Mouse (Mus musculus): ENCODE data around the gene Ggta1.

The Ggta1 gene

DNA sequence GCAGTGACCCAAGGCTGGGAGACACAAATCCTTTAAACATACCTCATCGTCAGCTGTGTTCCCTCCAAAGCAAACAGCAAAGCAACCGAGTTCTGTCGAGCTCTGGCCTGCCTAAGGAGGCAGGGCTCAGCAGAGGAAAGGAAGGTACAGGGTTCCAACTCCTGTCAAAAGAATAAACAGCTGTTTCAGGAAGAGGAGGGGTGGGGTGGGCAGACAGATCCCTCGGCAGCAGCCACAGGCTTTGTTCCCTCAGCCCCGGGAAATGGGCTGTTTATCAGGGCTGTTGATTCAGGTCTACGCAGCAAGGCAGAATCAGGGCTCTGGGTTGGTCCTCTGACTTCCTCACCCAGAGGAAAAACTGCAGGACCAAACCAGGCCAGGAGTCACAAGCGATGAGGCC is 30.6 kb downstream of the Ggta1 start:
- no peak for DNase-seq

DNA sequence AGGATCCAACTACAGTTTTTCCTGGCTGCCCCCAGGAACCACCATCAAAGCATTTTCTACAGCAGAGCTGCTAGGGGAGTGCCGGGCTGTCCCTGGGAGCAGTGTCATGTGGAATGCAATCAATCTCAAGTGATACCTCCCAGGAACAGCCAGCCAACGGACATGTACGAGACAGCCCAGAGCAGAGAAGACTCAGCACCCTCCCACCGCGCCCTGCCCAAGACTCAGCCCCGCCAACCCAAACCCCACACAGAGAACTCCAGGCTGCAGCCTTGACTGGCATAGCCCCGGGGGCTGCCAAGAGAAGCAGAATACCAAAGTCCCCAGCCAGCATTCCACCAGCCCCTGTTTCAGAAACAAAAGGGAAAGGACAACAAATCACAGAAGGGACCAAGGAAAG is 31.0 kb downstream of the Ggta1 start:
- DNase-seq = no peak

DNA sequence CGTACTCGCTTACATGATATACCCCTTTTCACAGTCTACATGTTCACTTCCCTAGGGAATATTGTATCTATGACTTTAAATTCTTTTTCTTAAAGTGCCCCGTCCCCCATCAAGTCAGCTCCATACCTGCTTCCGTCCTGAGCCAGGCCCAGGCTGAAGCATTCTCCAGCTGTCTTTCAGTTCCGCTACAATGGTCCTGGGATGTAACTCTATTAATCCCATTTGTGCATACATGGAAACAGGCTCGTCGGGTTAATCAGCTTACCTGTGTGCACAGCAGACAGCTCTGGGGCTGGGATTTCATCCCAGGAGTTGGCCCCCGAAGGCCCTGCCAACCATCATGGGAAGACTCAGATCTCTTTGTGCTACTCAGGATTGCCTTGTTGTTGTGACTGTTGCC is 32.2 kb downstream of the Ggta1 start:
- no peak for DNase-seq

DNA sequence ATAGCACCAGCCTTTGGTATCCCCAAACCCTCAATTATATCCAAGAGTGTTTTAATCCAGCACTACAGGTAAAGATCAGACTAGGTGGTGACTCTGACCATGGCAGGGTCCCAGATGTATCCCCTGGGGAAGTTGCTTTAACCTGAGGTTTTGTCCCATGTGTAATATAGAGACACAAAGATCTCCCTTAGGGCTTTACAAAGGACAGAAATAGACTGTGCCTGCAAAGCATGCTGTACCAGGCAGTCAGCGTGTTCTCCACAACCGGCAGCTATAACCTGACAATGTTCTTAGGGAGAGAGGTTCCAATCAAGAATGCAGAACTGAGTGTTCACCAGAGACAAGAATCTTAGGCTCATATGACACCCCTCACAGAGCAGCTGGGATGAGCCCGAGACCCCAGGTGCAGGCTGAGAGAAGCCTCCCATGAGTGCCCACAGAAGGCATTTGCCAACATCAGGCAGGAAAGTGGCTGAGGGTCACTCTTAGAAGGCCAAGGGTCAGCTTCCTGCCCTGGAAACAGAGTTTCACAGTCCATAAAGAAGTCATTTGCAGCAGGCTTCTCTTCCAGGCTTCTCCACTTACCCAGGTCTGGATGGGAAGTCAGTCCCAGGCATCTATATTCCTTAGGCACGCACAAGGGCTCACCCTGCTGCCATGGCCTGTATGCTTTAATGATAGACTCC is 34.3 kb downstream of the Ggta1 start:
- no peak for DNase-seq

DNA sequence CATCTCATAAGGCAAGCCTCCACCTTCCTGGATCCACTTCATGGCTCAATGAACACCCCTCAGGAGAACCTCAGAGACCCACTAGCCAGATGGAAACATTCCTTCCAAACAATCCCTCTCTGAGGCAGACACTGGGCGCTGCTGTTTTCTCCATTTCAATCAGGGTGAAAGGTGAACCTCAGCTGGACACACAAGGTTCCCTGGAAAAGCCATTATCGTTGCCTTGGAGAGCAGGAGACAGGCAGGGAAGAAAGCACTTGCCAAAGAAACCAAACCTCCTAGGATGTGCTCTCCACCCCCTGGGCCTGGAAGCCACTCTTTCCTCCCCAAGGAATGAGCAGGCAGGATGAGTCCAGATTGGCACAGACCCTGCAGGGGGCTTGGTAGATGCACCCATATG is 35.5 kb downstream of the Ggta1 start:
- DNase-seq = no peak

DNA sequence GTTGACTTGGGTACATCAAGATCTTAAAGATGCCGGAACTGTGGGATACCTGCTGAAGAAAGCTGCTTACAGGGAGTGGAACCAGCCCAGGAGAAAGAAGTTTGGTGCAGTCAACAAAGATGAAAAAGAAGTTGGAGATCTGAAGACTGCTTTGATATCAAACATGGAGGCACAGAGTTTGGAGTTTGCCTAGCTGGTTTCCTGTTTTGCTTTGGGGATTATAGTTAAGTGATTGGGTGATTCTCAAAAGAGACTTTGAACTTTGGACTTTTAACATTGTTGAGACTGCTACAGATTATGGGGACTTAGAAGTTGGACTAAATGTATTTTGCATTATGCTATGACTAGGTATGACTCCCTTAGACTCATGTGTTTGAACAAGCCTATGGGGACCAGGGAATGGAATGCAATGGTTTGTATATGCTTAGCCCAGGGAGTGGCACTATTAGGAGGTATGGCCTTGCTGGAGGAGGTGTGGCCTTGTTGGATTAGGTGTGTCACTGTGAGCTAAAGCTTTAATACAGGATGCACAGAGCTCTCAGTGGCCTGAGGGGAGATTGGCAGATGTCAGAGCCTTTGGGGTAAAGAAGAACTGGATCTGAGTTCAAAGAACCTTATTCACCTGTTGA is 39.2 kb downstream of the Ggta1 start:
- no peak for DNase-seq

DNA sequence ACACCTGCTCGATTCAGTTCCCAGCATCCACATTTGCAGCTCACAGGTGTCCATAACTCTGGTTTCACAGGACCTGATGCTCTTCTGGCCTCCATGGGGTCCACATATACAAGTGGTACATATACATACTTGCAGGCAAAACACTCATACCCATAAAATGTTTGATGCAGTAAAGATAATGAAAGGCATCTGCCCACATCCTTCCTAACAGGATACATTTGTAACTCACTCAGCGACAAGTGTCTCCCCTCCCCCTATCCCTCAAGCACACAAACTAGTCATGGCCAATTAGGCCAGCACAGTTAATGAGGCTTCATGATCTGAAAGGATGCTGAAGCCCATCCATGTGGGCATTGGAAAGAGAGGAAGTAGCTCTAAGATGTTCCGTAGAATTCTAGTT is 40.6 kb downstream of the Ggta1 start:
- no peak for DNase-seq

DNA sequence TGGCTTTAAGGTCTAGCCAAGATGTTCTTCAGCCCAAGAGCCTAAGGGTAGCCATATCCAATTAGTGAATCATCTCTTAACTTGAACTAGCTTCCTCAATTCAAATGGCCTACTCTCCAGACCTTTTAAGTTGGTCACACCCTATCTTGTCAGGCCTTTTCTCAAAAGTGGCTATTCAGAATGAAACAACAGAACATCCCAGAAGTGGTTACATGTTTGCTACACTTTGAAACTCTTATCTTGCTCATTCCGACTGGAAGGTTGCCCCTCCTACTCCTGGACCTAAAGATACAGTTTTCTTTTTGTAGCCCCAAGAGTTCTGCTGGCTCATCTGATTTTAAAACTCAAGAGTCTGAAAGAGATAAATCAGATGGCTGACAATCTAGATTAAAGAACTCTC is 42.4 kb downstream of the Ggta1 start:
- DNase-seq = no peak

DNA sequence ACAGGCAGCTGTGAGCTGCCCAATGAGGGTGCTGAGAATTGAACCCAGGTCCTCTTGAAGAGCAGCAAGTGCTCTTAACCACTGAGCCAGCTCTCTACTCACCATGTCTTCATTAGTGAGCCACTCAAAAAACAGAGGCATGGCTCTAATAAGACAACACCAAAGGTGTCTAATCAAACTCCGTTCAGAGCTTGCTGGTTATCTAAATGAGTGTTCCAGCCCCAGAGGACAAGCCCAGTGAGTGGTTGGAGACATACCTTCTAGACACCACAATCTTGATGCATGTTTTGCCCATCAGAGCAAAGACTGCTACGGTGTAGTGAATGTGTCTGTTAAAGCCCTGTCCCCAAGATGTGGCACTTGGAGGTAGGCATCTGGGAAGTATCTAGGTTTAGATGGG is 43.4 kb downstream of the Ggta1 start:
- DNase-seq = no peak

DNA sequence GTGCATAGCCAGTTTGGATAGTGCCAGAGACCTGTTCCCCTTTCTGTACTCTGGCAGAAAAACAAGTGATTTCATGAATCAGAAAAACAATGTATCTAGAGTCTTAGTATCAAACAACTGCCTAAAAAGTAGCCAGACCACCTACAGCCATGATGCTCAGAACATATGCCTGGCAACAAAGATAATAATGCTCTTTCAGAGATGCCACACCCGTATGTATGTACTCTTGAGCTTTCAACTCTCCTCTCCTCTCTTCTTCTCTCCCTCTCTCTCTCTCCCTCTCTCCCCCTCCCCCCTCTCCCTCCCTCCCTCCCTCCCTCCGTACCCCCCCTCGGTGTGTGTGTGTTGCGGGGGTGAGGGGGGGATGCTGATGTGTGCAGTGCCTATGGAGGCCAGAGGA is 43.8 kb downstream of the Ggta1 start:
- DNase-seq = no peak

DNA sequence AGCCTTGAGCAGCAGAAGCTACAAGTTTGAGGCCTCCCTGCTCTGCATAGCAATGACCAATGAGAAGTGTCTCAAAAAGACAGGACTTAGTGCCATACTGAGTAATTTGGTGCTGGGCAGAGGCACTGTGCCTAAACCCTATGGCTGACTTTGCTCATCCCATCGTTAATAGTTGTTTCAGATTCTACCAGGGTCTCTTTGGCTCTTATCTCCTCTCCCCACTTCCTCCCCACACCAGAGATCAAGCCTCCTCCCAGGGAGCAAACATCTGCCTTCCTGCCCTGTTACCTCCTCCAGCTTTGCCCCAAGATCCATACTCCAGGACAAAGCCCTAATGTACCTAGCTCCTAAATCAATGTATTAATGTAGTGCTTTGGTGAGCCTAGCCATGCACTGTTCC is 45.8 kb downstream of the Ggta1 start:
- no peak for DNase-seq

DNA sequence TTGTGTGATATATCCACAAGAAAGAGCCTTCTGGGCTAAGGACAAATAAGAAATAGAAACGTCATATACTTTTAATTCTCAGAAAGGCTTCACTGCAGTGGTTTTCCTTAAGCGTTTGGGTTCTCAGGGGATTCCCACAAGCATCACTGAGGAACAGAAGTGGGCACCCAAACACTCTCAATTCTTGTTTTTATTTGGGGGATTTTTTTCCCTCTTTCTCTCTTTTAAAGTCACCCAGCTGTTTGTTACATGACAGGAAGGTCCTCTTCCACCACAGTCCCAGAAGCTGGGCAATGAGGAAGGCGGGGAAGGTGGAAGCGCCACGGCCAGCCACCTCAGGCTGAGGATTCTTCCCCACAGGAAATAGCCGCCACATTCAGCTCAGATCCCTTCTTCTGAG is 46.6 kb downstream of the Ggta1 start:
- DNase-seq = no peak

DNA sequence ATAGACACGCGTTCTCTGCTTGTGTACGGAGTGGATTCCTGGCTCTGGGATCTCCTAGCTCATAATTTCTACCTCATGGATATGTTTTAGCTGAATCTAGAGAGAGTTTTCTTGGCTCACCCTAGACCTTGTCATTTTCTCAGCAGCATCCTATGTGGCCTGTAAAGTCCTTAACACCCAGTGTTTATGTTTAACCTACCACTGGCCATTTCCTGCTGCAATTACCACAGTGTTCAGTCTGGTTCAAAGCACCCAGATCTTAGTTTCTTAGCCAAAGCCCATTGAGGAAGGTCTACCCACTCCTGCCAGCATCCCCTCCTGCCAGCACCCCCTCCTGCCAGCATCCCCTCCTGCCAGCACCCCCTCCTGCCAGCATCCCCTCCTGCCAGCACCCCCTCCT is 50.2 kb downstream of the Ggta1 start:
- DNase-seq = no peak

DNA sequence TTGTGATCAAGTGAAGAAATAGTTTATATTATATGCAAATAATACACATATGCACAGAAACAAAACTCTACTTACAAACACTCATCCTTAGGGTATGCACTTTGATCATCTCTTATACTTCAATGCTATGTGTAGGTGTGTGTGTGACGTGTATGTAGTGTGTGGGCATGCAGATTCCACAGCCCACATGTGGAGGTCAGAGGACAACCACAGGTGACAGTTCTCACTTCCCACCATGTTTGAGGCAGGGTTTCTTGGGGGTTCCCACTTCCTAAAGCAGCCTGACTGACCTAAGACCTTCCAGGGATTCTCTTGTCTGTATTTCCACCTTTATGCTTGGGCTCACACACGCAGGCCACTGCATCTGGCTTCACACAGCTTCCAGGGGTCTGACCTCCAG is 50.8 kb downstream of the Ggta1 start:
- DNase-seq = no peak

DNA sequence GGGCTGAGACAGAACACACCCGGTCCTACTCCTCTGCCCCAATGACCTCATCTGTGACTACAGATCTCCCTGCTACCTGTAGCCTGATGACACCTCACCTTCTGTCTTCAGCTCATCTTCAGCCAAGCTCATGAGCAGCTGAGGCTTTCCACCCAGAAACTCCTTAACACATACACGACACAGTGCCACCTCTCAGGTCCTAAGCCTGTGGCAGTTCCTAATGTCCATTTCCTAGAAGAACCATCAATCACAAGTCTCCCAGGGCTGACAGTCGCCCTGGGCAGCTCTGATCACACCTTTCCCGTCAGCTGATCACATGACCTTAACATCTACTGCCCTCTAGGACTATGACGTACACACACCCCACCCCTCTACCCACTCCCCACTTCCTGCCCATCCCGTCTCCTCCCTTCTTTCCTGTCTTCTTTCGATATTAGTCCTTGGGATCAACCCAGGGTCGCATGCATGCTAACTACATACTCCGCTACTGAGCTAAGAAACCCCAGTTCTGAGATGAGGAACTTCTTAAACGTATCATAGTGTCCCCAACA is 51.3 kb downstream of the Ggta1 start:
- no peak for DNase-seq

DNA sequence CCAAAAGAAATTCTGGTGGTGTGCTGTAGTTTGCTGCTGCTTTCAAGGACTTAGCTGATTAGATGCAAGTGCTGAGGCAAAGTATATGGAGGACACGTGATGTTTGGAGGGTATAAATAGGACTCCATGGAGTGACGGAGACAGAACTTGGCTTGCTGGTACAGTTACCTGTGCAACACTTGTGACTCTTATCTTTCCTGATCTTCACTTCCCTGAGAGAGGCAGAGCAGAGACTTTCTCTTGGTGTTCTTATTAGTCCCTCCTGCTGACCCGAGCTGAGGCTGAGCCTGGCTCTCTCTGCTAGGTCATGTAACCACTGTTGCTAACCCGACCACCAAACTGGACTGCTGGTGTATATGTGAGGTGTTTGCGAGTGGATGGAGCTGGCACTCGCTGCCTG is 53.6 kb downstream of the Ggta1 start:
- no peak for DNase-seq

DNA sequence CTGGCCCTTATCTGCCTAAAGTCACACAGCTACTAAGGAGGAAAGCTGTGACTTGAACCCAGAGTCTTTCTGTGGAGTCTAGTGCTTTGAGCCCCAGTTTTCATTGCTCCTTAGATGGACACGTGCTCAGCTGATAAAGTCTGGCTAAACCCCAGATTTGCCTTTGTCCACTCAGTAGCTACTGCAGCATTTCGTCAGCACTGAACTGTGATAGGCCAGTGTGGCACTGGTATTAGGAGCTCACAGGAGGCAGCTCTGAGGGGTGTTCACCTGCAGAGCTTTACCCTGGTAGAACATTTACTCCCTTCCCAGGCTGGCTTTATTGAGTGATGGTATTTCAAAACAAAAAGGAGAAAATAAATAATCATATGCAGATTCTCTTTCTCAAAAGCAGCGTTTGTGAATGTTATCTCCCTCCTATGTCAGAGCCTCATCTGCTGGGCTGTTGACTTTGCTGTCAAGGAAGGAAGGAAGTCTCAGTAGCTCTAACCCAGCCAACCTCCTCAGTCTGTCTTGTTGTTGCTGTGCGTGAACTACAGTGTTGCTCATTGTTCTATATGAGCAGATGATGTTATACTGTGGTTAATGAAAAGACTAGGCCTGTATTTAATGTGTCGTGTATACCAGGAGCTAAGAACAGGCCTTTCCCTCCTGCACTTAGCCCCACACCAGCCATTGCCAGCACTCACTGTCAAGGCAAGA is 54.5 kb downstream of the Ggta1 start:
- DNase-seq = no peak

DNA sequence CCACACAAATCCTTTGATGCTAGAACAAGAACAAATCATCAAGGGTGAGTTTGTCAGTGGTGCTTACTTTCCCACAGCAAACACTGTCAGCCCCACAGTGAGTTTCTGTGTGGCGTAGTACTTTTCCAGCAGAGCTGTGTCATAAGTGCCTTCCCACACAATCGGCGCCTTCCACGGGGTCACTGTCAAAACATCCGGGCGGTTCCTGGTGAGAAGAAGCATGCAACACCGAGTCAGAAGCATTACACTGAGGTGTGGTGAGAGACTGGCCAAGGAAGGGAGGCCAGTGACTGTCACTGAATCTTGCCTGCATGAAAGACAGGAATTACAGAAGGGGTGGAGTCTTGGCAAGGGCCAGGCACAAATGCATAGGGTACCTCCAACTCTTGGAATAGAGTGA is 55.2 kb downstream of the Ggta1 start:
- no peak for DNase-seq

DNA sequence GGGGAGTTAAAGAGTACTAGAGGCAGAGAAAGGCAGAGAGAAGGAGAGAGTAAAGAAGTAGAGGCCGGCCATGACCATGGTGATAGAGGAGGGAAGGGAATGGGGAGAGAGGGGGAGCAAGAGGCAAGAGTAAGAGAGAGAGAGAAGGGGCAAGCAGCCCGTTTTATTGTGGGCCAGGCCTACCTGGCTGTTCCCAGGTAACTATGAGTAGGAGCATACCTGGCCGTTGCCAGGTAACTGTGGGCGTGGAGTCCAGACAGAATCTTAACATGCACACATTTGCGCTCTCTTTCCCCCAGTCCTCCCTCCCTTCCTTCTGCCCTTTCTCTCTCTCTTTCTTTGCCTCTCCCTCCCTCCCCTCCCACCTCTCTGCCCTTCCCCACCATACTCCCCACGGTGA is 55.8 kb downstream of the Ggta1 start:
- DNase-seq = no peak

DNA sequence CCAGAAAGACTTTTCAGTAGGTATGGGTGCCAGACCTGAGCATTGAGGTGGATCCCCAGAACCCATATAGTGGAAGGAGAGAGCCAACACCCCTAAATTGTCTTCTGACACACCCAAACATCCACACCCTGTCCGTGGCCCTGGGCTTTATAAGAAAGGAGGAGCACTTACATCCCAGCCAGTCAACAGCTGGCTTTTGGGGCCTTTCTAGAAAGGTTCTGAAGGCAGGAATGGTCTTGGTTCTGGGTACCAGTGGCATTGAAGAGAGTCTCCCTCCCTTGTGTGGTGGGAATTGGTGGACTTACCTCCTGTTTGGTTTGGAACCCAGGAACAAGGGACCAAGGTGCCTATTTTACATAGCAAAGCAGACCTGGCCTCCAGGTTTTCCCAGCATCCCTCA is 56.4 kb downstream of the Ggta1 start:
- DNase-seq = no peak

DNA sequence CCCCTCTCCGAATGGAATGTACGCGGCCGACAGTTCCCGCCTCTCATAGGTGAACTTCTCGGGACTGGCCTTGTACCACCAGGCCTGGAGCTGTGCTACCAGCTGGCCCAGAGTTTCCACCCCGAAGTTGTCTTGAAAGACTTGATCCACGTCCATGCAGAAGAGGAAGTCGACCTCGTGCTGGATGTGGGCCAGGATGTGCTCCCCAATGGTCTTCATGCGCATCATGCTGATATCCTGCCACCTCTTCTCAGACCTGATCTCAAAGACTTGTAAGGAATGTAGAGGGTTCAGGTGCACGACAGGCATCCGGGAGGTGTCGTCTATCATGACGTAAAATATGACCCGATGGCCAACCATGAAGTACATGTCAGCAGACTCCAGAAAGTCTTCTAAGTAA is 60.6 kb downstream of the Ggta1 start:
- DNase-seq = no peak

DNA sequence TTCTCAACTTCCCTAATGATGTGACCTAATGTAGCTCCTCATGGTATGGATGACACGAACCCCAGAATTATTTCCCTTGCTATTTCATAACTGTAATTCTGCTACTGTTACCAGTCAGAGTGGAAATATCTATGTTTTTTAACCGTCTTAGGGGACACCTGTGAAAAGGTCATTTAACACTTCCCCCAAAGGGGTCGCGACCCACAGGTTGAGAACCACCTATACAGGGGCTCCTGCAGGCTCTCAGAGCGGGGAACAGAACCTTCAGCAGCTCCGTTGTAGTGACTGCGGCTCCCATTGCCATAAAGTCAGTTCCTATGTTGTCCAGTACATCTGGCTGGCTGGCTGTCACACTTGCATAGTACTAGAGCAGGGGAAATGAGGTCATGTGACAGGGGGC is 62.3 kb downstream of the Ggta1 start:
- DNase-seq = no peak

DNA sequence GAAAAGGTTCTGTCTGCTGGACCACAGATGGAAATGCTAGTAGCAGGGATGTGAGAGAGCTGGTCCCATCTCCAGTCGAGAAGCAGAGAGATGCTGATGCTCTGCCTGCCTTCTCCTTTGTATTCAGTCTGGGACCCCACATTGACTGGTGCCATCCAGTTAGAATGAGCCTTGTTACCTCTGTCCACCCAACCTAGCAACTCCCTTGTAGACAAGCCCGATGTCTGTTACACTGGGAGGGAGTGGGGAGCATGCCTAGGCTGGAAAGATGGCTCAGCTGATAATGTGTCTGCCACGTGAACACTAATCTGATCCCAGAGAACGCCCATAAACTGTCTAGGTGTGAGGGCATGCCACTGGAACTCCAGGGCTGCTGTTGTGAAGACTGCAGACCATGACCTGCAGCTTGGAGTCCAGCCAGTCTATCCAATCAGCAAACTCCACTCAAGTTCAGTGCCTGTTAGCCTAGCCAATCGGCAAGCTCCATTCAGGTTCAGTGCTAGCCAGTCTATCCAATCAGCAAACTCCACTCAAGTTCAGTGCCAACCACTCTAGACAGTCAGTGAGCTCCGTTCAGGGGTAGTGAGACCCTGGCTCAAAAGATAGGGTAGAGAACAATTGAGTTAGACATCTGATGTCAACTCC is 64.7 kb downstream of the Ggta1 start:
- DNase-seq = no peak
